Mouse (Mus musculus) thymus, postnatal 0 days (tissue): ENCODE results near the gene Qser1. TPM values are rescaled to one million over a fixed set of nuclear protein-coding genes. Genes with fewer than 3 reads are reported as not detected.
"Not testable (repeated sequence)": the region's sequence is repeated elsewhere in the genome, so short reads cannot be mapped to it uniquely, and the experiment has no call there.

ENCODE experiments used
- DNase-seq: peaks from one replicate; pipeline ENCODE4 v3.0.0-alpha.2; 2015; ENCODE audit warnings: low spot score
- polyA plus RNA-seq: library from polyadenylated mRNA; unstranded; fragments of >200 nt; fragmentation: Nextera tagmentation; extraction: Ambion mirVana; gene quantifications from 2 replicates; pipeline ENCODE4 v1.2.1, GENCODE M21; 2015

The Qser1 gene
- polyA plus RNA-seq: 3.9 and 4.6 TPM in 2 replicates

DNA sequence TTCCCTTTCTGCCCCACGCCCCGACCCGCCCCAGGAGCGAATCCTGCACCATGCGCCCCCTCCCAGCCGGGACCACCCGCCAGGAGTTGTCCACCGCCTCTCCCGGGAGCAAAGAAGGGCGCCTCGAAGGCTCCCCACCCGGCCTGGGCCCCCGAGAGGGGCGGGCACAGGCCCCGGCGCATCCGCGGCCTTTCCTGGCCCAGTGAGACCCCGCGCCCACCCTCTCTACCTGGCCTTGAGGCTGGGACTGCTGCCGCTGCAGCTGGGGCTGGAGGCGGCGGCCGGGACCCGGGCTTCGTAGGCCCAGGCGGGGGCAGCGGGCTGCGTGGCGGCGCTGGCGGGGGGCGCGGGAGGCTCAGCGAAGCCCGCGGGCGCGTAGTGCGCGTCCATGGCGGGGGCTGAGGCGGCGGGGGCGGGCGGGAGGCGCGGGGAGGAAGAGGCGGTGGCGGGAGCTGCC is at the start of gene Qser1:
Gene Qser1 (minus strand): TSS at position 390 of the 457 bp plus-strand sequence.
- DNase-seq: no peak

DNA sequence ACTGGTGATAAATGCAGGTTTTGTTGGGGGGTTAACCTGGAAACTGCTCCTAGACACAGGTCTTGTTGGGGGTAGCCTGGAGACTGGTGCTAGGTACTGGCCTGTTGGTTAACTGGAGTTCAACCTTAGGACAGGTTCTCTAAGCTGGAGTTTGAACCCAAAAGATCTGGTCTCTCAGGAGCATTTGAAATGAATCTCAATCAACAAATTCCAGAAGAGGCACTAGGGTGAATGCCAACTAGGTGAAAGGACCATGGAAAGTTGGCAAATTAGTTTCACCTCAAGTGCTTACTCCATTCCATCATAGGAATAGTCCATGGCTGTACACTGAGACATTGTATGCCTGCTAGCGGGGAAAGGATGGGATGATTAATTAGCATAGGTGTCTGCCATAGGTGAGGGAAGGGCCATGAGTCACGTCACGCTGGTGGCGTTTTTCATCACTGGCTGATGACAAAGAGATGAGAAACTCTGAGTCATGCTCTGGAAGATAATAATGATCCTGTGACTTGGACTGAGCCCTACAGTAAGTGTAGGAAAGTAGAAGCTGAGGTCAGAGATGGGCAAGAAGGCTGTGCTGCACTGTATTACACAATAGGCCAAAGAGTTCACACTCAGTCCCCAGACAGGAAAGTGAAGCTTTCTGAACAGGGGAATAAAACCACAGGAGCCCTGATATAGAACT is 47.8 kb upstream of the Qser1 start:
- no peak for DNase-seq

DNA sequence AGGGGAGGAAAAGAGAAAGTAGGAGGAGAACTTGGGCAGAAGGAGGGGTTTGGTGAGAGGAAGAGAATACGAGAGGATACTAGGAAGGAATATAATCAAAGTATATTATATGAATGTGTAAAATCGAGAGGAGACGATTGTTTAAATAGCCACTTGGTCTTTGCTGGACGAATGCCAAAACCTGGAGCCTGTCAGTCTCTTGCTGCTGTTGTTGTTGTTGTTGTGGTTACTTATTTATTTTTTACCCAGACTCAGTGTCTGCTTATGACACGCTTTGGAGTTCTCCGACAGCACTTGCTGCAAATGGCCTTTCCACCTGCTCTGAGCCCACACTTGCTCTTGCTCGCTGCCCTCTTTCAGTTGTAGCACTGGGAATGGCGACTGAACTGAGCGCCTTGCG is 43.9 kb upstream of the Qser1 start:
- no peak for DNase-seq

DNA sequence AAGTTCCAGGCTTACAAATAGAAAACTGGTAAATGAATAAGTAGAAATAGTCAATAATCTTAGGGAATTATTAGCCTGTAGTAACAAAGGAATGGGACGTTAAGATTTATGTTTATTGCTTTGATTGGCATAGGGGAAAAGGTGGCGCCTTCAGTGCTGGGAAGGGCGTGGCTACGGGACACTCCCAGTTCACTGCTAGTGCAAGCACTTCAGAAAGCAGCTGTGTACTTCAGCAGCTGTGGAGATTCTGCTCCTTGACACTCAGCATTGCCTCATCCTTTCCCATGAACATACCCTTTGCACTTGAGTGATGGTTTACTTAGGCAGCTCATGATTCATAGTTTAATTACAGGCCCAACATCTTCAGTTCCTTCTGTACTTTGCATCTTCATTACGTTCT is 42.5 kb upstream of the Qser1 start:
- DNase-seq: no peak

DNA sequence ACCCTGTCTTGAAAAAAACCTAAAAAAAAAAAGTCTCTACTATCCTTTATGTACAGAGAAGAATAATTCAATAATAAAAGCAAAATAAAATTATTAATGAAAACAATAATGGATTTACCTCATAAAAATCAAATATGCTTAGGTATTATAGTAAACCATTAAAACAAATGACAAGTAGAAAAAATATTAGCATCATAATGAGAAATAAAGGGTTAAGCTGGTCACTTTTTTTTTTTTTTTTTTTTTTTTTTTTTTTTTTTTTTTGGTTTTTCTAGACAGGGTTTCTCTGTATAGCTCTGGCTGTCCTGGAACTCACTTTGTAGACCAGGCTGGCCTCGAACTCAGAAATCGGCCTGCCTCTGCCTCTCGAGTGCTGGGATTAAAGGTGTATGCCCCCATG is 41.5 kb upstream of the Qser1 start:
- not testable (repeated sequence) for DNase-seq

DNA sequence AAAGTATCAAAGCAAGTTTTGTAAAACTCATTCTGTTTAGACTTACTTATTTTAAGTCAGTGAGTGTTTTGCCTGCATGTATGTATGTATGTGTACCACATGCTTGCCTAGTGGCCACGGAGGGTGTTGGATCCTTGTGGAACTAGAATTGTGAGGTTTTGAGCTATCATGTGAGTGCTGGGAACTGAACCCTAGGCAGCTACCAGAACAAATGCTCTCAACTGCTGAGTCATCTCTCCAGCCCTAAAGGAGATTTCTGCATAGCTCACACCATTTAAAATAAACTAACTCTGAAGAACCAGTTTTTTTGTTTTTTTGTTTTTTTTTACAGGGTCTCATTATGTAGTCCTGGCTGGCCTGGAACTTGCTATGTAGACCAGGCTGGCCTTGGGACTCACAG is 39.7 kb upstream of the Qser1 start:
- DNase-seq: no peak

DNA sequence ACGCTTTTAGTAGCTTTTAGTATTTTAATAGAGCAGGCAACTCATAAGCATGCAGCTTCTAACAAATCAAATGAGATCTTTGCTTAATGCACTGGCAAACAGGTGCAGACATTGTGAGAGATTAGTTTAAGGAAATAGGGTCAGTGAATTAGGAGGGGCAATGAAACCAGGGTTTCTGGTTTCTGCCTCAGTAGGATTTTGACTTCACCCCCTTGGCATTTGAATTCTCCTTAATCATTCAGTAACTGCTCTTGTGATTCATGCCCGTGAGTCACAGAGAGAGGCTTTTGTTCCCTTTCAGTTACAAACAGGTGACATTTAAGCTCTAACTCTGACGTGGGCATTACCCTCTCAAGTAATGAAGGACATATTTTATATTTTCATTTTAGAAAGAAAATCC is 39.2 kb upstream of the Qser1 start:
- DNase-seq: no peak

DNA sequence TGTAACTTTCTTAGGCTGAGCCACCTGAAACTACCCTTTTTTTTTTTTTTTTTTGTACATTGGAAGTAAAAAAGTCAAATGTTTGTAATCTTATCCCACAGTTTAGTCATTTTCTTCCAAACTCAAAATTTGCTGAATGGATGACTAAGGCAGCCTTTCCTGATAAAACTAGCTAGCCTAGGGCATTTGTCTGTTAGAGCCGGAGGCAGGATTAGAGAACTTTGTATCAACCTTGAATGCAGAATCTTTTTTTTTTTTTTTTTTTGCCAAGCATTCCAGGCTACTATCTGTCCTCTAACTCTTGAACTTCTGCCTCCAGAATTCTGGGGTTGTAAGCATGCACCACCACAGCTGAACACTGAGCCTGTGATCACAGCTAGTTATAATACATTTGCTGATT is 38.3 kb upstream of the Qser1 start:
- DNase-seq: no peak

DNA sequence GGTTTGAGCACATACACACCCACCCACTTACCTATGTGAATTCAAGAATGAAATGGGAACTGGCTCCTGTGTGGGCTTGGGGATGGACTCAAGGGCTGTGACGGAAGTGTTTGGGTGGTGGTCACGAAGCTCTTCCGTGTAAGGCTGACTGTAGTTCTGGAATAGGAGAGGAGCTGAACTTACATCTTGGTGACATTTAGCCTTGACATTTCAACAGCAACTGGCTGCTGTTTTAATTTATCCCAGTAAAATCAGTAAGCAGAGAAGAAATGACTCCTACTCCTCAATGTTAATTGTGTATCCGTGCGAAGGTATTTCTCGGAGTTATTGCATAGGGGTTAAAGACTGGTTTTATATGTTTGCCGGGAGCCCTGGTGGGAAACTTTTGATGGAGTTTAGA is 36.0 kb upstream of the Qser1 start:
- no peak for DNase-seq

DNA sequence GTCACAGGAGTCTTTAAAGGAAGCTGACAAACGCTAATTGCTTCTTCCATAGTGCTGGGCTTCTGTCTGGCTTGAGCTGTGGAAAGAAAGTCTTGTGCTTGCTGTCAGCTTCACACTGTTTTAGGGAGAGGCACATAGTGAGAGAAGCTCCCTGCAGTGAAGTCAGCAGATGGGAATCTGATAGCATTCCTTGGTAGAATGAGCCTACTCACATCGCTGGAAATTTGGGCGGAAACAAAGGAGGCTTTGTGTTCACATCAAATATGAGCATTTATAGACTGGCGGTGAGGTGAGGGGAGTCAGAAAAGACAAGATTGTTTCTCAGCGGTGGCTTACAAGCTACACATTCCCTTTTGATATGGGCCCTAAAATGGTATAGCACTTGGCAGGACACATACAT is 35.1 kb upstream of the Qser1 start:
- DNase-seq: no peak

DNA sequence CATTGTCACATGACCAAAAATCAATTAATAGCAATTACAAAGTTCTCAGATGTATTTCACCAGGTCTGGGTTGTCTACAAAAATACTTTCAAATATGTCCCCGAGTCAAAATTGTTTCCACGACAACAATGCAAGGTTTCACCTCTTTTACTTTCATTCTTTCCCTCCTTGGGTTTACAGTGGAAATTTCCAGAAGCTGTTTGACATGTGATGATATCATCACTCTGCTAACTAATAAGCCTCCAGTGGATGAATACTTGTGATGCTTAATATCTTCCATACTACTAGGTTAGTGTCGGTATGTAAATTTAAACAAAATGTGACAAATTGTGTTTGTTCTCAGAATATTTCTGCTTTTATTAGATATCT is 33.4 kb upstream of the Qser1 start:
- peak; percentile 4 for DNase-seq

DNA sequence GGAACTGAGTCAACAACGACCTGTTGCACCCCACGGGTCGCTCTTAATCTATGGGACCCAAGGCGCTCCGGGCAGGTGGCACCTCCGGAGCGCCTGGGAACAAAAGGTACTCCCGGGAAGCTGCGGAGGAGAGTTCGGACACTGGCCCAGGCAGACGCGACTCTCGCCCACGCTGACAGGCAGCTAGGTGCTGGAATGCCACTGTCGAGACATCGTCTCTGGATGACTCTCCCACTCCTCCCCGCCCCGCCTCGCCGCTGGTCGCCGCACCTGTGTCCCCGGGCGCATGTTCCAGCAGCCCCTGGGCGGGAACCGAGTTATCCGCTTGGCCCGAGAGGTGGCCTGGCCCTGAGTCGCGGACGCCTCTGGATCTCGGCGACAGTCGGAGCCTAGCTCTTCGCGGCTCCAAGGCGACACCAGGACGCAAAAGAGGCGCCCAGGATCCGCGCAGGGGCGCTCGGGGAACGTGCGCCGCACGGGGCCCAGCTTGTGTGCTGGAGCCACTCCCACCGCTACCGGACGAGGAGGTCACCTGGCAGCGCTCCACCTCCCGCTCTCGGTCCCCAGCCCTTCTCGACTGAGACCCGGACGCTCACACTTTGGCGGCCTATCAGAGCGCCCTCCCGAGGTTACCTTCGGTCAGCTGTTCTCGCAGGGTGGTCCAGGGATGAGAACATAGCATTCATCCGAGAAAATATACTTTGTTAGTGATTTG is 32.9 kb upstream of the Qser1 start, which contains the start of gene Prrg4:
Gene Prrg4 (minus strand): TSS at position 601 of the 715 bp plus-strand sequence.
- DNase-seq: peak; percentile 55

DNA sequence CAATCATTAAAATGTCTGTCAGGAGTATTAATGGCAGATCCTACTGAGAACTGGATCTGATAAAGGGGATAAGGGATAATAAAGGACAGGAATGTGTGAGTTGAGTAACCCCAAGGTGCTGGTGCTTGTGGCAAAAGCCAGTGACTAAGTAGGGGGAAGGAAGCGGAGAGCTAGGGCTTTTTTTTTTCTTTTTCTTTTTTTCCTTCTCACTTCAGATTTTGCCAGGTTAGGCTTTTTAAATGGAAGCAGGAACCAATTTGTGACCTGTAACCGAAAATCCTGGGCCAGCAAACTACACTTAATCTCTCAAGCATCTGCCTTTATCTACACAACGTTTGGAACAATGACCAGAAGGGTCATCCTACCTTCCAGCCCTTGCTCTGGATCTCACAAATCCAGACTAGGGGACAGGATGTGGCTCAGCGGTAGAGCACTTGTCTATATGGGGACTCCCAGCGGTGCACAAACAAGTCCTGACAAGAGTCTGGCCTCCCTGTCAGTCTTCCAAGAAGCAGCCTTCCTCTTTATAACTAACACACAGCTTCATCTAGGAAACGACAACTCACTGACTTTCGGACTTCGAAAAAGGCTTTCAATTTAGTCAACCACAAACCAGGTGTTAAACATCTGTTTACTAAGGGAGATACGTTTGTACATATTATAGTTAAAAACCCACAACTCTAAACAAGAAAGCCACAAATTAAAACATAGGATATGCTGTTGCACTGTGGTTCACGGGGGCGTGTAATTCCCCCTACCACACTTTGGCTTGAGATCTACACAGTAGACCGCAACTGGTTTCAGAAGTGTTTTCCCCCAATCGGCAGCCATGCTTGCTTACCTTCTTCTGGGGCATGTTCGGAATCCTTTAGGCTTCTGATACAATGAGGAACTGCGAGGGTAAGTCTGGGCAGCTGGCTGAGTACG is 31.9 kb upstream of the Qser1 start:
- peak; percentile 60 for DNase-seq

DNA sequence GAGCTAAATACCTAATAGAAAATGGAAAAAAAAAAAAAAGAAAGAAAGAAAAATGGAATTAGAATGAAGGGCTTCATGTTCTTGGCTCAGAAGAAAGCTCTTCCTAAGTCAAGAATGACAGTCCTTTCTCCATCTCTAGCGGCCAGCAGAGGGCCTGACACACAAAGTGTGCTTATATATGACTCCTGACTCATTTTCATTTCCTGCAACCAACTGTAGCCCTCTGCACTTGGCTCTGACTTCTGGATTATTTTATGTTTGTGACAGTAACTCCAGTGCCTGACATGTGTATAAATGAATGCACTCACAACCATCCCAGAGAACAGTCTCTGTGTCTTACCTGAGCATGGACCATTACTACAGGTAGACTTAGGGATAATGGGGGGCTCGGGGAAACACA is 31.1 kb upstream of the Qser1 start:
- peak; percentile 64 for DNase-seq

DNA sequence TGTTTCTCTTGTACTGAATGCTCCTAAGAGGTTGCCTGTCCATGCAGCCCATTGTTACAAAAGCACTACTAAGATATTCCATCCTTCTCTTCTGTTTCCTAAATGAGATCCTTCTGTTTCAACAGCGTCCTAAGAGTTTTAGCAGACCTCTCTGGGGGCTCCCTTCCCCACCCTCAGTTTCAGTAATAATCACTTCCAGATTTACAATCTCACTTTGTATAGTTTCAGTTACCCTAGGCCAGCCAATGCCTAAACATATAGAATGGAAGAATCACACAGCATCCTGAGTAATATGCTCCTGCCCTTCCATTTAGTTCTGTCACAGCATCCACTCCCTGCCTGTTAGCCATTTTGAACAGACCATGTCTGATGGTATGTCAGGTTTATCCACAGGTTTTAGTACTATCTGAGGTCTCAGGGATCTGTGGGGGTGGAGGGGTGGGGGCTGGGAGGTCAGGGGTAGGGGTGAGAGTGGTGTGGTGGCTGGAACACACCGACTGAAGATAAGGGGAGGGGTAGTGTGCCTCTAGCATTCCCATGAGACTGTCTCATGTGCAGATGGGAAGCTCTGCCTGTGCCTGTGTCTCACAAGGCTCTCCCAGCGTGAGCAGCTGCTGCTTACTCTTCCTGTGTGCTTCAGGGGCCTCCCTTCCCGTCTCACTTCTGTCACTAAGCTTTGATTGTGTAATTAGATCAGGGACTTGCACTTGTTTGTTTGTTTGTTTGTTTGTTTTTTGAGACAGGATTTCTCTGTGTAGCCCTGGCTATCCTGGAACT is 30.3 kb upstream of the Qser1 start:
- DNase-seq: no peak

DNA sequence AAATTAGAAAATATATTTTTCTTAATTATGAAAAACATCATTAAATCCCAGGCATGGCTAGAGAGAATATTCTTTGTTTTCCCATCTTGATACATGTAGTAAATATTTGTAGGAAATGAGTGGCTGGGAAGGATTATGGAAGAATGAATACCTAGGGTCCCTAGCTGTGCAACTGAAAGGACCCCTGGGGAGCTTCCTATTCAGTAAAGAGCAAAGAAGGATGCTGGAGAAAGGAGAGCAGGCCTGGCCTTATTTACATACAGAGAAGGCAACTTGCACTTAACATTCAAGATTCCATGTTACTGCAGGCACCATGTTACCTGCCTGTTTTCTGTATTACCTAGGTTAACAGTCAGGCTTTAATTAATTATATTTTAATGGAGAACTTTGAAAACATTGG is 26.0 kb upstream of the Qser1 start:
- no peak for DNase-seq

DNA sequence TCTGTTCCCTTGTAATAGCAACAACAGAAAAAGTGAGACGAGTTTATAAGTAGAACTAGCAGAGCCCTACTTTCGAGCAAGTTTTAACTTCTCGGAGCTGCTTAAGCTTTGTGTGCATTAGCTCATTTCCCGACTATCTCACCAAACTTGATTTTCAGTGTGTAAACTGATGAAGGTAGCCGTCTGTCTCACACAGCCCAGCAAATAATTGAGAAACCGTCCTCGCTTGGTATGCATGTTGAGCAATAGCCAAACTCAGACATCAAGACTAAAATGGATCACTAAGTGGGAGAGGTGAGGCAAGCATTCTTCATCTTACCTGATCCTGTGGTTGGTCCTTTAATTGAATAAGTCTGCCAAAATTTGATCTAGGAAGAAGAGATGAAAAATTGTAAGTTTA is 25.2 kb upstream of the Qser1 start:
- no peak for DNase-seq

DNA sequence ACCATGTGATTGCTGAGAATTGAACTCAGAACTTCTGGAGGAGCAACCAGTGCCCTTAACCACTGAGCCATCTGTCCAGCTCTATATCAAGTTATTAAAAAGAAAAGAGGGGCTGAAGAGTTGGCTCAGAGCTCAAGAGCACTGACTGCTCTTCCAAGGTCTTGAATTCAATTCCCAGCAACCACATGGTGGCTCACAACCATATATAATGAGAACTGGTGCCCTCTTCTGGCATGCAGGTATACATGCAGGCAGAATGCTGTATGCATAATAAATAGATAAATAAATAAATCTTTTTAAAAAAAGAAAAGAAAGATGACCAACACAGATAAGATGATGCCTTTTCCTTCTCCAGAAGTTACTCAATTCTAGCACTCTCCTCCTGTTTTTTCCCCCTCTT is 24.4 kb upstream of the Qser1 start:
- DNase-seq: no peak

DNA sequence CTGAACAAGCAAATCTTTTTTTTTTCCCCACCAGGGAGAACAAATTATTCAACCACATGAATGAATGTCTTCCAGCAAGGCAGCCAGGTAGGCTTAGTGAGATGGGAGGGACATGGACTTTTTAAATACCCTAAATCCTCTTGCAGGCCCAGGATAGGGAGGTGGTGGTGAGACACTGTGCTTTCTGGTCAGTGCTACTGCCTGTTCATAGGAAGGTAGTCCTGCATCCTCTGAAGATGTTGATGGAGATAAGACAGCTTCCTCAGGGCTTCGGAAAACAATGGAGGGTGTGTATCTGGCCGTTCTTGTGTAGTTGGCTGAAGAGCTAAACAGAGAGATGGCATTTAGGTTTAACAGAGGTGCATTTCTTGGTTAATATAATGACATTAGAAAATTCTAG is 15.9 kb upstream of the Qser1 start:
- no peak for DNase-seq

DNA sequence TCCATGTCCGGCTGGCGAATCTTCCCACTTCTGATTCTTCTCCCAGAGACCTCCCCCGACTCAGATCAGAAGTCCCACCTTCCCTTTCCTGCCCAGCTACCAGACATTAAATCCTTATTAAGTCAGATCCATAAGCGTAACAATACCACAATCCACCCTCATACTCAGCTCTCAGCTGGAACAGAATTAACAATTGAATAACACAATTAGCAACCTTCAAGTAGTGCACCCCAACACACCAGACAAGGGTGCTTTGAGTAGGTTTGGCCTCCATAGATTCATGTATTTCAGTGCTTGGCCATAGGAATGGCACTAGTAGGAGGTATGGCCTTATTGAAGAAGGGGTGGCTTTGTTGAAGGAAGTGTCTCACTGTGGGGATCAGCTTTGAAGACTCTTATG is 9.6 kb upstream of the Qser1 start:
- no peak for DNase-seq

DNA sequence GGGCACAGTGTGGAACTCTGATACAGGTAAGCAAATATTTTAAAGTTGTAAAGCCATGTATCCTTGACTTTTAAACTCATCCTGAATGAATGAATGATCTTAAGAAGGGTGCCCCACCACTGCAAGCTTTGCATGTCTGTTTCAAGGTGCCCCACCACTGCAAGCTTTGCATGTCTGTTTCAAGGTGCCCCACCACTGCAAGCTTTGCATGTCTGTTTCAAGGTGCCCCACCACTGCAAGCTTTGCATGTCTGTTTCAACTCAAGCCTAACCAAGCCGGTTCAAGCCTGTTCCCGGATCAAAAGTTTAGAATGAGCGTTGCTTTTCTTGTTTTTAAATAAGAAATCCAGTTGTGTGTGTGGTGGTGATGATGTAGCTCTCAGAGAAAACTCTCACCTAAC is 2.2 kb upstream of the Qser1 start:
- not testable (repeated sequence) for DNase-seq
